In the genomic region with DNA sequence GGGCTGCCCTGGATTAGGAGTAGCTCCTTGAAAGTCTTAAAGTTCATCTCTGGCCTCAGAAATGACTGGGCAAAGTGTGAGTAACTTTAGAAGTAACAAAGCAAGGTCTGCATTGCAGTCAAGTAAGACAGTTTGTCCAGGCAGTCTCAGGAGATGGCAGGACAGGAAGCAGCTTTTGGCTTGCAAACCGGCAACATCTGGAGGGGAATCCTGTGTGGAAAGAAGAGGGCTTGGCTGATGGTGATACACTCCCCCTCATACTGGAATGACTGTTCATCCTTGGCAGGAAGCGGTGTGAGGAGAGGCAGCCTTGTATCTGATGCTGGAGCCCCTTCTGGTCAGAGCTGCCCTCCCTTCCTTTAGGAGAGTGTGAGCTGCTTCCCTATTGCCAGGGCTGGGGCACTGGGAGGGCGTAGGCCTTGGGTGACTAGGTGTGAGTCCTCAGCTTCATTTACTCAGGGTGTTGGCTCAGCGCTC, we compare ENCODE assay signal across 8 mouse cellular contexts. TPM values are rescaled to one million over a fixed set of nuclear protein-coding genes. Genes with fewer than 3 reads are reported as not detected.
DNase-seq lines count a peak whose midpoint lies in the region; ATAC-seq and TF ChIP-seq lines count a peak whose summit lies in the region.

No protein-coding gene starts in this region.

- 0 out of 2 replicates have a peak overlapping the region, but pooled peaks have one; percentile 12 for H3K4me2 ChIP-seq in neural tube, embryonic 12.5 days (replicated peaks)

- no peak overlapping the region for H3K9ac ChIP-seq in neural tube, embryonic 12.5 days

- no peaks in the 10 kb centered on the region for H3K9me3 ChIP-seq in neural tube, embryonic 12.5 days

- TF ChIP-seq CTCF in thymus, adult 2 months (IDR thresholded peaks at IDR 0.05; ENCODE audit: borderline replicate concordance, control insufficient read depth, extremely low read depth, insufficient read depth, low read length, poor library complexity): no peak

- ATAC-seq in neural tube, embryonic 12.5 days (ENCODE audit: low FRiP score, low read depth): no peak

- no peak for TF ChIP-seq POLR2A in thymus, adult 2 months (IDR thresholded peaks at IDR 0.05; ENCODE audit: control insufficient read depth, extremely low read depth, insufficient read depth, low read length, poor library complexity)

- H3K27ac ChIP-seq in neural tube, embryonic 12.5 days: no peak overlapping the region
- no peak overlapping the region for H3K27ac ChIP-seq in thymus, adult 2 months (ENCODE audit: control insufficient read depth, insufficient read depth, low read length)

- H3K4me3 ChIP-seq in neural tube, embryonic 12.5 days: no peak overlapping the region
- no peak overlapping the region for H3K4me3 ChIP-seq in thymus, adult 2 months (ENCODE audit: control insufficient read depth, insufficient read depth, low read length)

- DNase-seq in neural tube, embryonic 10.5 days (ENCODE audit: extremely low spot score, low spot score): no peak
- DNase-seq in heart, adult 18-20 months: peak; percentile 72 to 81
- peak; percentile 79 for DNase-seq in kidney, adult 9 months
- DNase-seq in lung, postnatal 25 days (ENCODE audit: low spot score): peak; percentile 32
- DNase-seq in layer of hippocampus, adult 9-10 months (ENCODE audit: low spot score): no peak
- no peak for DNase-seq in adrenal gland, postnatal 36 days
- no peak for DNase-seq in thymus, adult 2 months

- H3K36me3 ChIP-seq in neural tube, embryonic 12.5 days: peaks cover under 1% of the 10 kb centered on the region
- peaks cover 2% of the 10 kb centered on the region for H3K36me3 ChIP-seq in thymus, adult 2 months (ENCODE audit: control insufficient read depth, insufficient read depth, low read length)

- WGBS in neural tube, embryonic 12.5 days: 82% methylated on average over 4 of the region's 4 CpGs
- 86% methylated on average over 4 of the region's 4 CpGs for WGBS in thymus, adult 2 months

- H3K4me1 ChIP-seq in neural tube, embryonic 12.5 days: peaks cover 19% of the 10 kb centered on the region
- H3K4me1 ChIP-seq in thymus, adult 2 months (replicated peaks; ENCODE audit: control insufficient read depth, insufficient read depth, low read length): peaks cover 29% of the 10 kb centered on the region

- no peaks in the 10 kb centered on the region for H3K27me3 ChIP-seq in neural tube, embryonic 12.5 days (replicated peaks)
- H3K27me3 ChIP-seq in thymus, adult 2 months (ENCODE audit: control insufficient read depth, insufficient read depth, low read length): no peaks in the 10 kb centered on the region

RNA-seq across cellular contexts. Expression of gene Scamp2, which starts 2.2 kb away (rescaled TPM):
- 56.2 and 62.3 TPM in 2 replicates for polyA plus RNA-seq in neural tube, embryonic 12.5 days (2016; fragmentation: Nextera tagmentation; extraction: Ambion mirVana)
- total RNA-seq in heart, adult 18-20 months (2021): 10 to 100 TPM; 24.2 to 28.5 TPM
- 10 to 100 TPM; 56.4 to 56.9 TPM for total RNA-seq in adrenal gland, postnatal 36 days (2021)
- 117 and 134 TPM in 2 replicates for polyA plus RNA-seq in thymus, adult 2 months (2012; rRNA removed)

RNA-seq across cellular contexts. Expression of gene Mpi, which starts 10.4 kb away (rescaled TPM):
- 68.0 and 68.2 TPM in 2 replicates for polyA plus RNA-seq in neural tube, embryonic 12.5 days (2016; fragmentation: Nextera tagmentation; extraction: Ambion mirVana)
- total RNA-seq in heart, adult 18-20 months (2021): 100 to 1,000 TPM; 118 to 140 TPM
- 10 to 100 TPM; 37.0 to 39.6 TPM for total RNA-seq in adrenal gland, postnatal 36 days (2021)
- polyA plus RNA-seq in thymus, adult 2 months (2012; rRNA removed): 39.1 and 54.3 TPM in 2 replicates

RNA-seq across cellular contexts. Expression of gene Fam219b, which starts 25.6 kb away (rescaled TPM):
- 19.6 and 20.2 TPM in 2 replicates for polyA plus RNA-seq in neural tube, embryonic 12.5 days (2016; fragmentation: Nextera tagmentation; extraction: Ambion mirVana)
- total RNA-seq in heart, adult 18-20 months (2021): 1 to 10 TPM; 8.1 to 9.2 TPM
- total RNA-seq in adrenal gland, postnatal 36 days (2021): 10 to 100 TPM; 25.2 to 26.3 TPM
- 9.8 and 10.4 TPM in 2 replicates for polyA plus RNA-seq in thymus, adult 2 months (2012; rRNA removed)

RNA-seq across cellular contexts. Expression of gene Ulk3, which starts 26.3 kb away (rescaled TPM):
- 20.7 and 22.9 TPM in 2 replicates for polyA plus RNA-seq in neural tube, embryonic 12.5 days (2016; fragmentation: Nextera tagmentation; extraction: Ambion mirVana)
- total RNA-seq in heart, adult 18-20 months (2021): 1 to 10 TPM; 8.6 to 9.3 TPM
- total RNA-seq in adrenal gland, postnatal 36 days (2021): 10 to 100 TPM; 12.6 to 14.3 TPM
- 65.7 and 71.9 TPM in 2 replicates for polyA plus RNA-seq in thymus, adult 2 months (2012; rRNA removed)

RNA-seq across cellular contexts. Expression of gene Cox5a, which starts 41.9 kb away (rescaled TPM):
- polyA plus RNA-seq in neural tube, embryonic 12.5 days (2016; fragmentation: Nextera tagmentation; extraction: Ambion mirVana): 770 and 826 TPM in 2 replicates
- total RNA-seq in heart, adult 18-20 months (2021): 1,000 to 10,000 TPM; 2,577 to 2,715 TPM
- 100 to 1,000 TPM; 547 to 578 TPM for total RNA-seq in adrenal gland, postnatal 36 days (2021)
- polyA plus RNA-seq in thymus, adult 2 months (2012; rRNA removed): 376 and 397 TPM in 2 replicates

Comparison
In these comparisons a context has a peak if more than half of its experiments do, and no peak if none do; other contexts are left out.
1. DNase-seq: peak in heart, adult 18-20 months (2 of 2), kidney, adult 9 months (single experiment) and lung, postnatal 25 days (single experiment); none in neural tube, embryonic 10.5 days (single experiment), layer of hippocampus, adult 9-10 months (single experiment), adrenal gland, postnatal 36 days (0 of 2) and thymus, adult 2 months (single experiment).